Mouse (Mus musculus) lung, postnatal 0 days (tissue): ENCODE measurements around the gene Popdc2.

Source experiments
- CTCF ChIP-seq: IDR thresholded peaks from 2 replicates; pipeline ENCODE4 v1.5.1; 2016; ENCODE audit warnings: antibody characterized with exemption, mild to moderate bottlenecking
- EP300 ChIP-seq: IDR thresholded peaks from 2 replicates; pipeline ENCODE4 v1.6.1; 2016; ENCODE audit warnings: antibody characterized with exemption, mild to moderate bottlenecking, control low read depth

DNA sequence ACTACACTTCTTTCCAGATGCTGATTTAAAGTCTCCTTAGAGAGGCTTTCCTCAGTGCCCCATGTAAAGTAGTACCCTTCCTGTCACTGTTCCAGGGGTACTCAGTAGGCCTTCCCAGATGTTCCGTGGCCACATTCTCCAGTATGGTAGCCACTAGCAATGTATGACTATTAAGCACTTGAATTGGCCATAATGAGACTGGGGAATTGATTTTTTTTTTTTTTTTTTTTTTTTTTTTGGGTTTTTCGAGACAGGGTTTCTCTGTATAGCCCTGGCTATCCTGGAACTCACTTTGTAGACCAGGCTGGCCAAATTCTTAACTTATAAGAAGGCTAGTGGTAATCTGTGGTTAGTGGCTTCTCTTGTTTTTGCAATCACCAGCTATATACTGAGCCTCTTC, 12.1 kb upstream of the Popdc2 start:
- TF ChIP-seq CTCF (no peak), EP300 (no peak)
